Mouse (Mus musculus): ENCODE measurements around the gene Ank.

Gene Ank

GRCm38 (mm10) chr15:27612533-27613221, 146.2 kb downstream of the Ank start:
- peak; percentile 73 for DNase-seq

DNA sequence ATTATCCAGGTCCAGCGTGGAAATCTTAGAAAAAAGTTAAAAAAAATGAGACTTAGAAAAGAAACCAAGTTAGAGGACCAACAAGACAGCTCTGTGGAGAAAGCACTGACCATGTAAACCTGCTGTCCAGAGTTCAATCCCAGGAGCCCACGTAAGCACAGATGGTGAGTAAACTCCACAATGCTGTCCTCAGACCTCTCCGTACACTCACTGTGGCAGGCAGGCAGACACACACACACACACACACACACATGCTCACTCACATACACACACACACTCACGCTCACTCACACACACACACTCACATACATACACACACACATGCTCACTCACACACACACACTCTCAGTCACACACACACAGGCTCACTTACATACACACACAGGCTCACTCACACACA, 146.8 kb downstream of the Ank start:
- no peak for DNase-seq

DNA sequence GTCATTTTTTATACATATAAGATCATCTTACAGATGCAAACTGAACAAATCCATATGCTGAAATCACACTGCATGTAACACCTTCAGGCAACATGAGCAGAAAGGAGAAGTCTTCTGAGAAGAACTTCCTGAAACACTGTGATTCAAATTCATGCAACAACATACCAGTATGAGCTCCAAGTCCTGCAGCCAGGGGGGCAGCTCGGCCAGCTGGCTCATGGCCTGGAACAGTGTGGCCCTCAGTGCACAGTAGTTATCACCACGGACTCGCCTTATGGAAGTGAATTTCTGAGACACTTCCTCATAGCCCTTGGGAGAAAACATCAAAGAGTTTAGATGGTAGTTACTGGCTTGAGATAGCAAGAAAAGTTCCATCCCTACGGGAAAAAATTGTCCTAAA, 149.7 kb downstream of the Ank start:
- peak; percentile 56 for DNase-seq

DNA sequence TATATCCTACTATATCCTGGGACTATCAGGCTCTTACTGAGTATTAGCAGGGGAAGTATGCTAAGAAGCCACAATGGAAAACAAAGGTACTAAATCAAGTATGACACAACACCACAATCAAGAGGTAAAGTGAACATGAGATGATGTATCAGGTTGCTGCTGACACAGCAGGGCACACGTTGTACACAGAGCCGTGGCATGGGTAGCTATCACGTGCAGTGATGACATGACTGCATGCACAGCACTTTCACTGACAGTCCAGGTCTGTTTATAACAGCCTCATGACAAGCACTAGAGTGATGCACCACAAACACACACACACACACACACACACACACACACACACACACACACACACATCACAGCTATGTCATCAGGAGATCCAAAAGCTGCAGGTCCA, 150.8 kb downstream of the Ank start:
- DNase-seq: no peak

DNA sequence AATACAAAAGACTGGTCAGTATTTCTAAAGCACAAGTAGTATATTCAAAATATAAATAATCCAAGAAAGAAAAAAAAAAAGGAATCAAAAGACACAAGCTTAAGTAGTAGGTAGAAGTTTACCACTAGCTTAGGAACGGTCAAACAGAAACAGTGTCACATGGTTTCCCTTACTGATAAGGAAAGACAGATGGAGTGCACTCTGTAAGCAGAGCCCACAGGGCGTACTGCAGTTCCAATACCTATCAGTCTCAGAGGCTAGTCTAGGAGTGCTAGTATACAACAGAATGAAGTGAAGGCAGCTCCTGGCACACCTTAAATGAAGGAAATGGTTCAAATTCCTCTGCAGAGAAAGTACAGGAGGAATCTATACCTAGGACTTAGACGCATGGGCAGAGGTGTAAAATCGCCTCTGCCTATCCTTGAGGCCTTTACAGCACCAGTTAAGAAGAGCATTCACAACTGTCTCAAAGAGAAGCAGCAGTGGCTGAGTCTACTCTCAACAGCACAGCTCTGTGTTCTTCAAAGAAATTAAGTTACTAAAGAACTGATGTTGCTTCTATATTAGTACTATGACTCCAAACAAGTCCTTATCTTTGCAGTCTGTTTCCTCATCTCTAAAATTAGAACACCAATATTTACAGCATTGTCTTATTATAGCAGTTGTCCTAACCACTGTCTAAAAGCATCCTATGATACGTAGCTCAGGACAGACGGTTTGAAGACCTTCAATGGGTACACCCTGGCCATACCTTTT, 152.5 kb downstream of the Ank start:
- DNase-seq: no peak

- DNase-seq: no peak
Observed at GRCm38 (mm10) chr15:27619683-27620082, 153.2 kb downstream of the Ank start.

DNA sequence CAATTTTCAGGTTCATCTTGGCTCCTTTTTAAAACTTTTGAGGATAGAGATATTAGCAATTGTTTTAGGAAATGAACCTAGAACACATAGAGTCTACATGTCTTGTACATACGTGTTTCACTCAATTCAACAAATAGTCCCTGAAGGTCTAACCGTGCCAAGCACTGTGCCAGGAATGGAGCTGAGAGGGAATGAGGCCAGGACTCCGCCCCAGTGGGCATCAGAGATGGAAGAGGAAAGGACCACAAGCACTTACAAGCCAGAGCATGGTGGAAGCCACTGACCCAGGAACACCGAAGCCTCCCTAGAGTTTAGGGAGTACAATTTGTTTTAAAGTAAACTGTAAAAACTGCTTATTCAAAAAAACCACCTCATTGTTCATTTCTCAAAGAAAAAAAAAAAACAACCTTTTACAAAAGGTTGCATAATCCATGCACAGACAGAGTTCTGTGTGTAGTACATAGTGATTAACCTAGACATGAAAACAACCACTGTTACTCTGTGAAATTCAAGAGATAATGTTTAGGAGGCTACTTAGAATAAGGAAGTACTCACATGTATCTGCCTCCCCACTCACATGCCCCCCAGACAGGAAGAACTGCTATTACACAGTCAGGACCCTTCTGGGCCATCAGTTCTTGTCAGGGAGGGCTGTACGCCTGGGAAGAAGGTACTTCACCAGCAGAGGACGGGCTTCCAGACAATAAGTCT, 154.2 kb downstream of the Ank start:
- DNase-seq: no peak

DNA sequence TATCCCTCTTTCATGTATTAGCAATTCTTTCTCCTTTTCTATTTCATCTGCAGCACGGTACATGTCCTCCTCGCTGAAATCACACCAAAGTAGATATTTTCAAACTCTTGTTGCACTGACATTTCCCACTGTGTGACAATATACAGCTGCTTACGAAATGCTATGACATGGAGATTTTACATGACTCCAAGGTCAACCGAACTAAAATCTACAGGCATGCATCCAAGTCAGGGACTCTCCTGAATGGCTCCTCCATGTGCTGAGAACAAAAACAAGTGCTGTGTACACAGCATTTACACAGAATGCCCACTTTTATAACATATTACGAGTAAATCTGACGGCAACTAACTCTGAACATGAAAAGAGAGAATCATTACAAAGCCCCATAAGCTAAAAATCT, 156.8 kb downstream of the Ank start:
- DNase-seq: no peak

DNA sequence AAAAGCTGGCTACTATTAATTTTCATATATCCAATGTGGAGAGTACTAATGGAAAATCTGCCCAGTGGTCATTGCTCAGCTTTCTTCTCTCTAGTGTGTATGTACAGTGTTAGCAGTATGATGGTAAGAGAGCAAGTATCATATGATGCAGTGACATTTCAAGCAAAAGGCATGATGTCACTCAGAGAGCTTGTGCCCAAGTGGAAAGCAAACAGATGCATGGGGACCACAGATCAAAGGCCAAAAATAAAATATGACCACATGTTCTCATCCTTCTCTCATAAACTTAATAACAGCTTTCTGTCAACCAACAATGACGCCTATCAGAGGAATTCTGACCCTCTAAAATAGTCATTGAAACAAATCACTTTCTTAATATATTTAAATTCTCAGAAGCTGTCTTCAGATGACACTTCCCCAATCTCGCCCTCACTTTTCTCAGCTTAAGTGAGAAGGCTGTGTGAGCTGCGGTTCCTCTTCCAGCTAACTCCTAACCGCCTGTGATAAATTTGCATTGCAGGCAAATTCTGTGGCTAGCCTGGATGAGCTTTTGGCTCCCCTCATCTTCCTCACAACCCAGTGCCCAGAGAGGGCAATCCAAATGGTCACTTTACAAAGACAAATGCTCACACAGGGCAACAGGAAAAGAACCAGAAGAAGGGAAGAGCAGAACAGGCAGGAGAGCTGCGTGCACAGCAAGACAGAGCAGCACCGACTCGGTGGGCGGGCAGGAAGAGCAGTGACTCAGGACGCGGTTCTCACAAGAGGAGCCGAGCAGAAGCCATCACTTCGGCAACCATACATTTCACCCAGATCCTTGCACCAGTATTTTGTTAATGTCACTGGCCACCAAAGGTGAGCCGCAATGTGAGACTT, 158.8 kb downstream of the Ank start:
- DNase-seq: no peak

GRCm38 (mm10) chr15:27625890-27626255, 159.4 kb downstream of the Ank start:
- no peak for DNase-seq

DNA sequence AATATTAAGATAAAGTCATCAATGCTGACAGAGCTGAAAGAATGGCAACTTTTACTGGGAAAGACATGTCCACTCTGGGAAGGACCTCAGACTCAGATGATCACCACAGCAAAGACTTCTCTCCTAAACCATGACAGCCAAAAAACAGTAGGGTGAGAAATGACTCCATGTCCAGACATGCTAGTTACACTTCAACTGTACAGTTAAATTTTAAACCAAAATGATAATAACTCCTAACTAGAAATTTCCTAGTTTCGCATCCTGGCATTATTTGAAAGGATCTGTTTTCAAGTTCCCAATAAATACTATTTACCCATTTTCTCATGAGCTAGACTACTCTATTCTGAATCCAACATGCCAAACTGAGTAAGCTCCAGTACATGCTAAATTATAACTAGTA, 159.8 kb downstream of the Ank start:
- no peak for DNase-seq

GRCm38 (mm10) chr15:27627794-27628193, 161.3 kb downstream of the Ank start:
- DNase-seq: no peak

GRCm38 (mm10) chr15:27629046-27629445, 162.6 kb downstream of the Ank start:
- no peak for DNase-seq

DNA sequence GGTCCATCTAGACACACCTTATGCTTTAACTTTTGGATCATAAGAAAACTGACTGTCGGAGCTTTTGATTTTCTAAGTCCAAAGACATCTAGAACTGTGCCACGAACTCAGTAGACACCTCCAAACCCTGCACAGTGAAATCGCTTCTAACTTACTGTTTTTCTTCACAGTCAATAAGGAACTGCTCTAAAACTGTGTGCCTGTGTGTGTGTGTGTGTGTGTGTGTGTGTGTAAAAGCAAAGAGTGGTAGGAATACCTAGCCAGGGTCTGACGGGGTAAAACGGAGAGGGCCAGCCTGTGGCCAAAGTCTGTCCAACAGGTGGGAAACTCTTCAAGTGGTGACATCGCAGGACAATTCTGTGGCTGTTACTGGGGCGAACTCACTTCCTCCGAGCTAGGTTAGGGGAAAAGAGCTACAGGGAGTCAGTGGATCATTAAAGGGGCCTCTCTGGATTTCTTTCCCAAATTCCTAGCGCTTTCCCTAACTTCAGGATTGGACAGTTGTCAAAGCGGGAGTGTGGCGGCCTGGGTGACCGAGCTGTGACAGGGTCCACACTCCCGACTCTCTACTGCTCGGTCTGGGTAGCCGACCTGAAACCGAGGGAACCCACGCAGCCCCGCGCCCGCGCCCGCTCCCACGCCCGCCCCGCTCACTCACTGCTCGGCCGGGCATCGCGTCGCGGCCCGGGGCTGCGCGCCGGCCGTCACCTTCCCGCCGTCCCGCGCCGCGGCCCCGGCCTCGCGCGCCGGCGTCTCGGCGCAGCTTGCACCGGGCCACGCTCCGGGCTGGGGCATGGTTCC, 163.5 kb downstream of the Ank start:
- peak; percentile 18 for DNase-seq

GRCm38 (mm10) chr15:27630601-27631383, 164.3 kb downstream of the Ank start, which contains the start of gene Otulin:
Gene Otulin, minus strand, starts transcription at chr15:27630693.
- DNase-seq: peak; percentile 99

- DNase-seq: no peak
Observed at GRCm38 (mm10) chr15:27633941-27634900, 167.7 kb downstream of the Ank start.

DNA sequence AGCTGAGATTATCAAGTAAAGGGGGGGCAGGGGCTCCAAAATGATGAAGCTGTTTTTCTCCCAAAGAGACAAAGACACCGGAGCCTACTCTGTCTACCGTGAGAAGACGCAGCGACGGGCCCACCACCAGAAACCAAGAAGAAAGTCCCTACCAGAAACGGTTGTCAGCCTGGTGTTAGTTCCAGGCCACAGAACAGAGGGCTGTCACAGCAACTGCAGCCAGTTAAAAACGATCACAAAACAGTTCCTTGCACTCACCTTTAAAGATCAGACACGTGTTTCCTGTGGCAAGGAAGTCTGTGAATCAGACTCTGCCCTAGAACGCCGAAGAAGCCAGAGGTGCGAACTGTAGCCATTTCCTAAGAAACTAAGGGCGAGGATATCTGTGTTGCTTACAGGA, 174.7 kb downstream of the Ank start:
- DNase-seq: no peak

- peak; percentile 64 for DNase-seq
Observed at GRCm38 (mm10) chr15:27642895-27643294, 176.4 kb downstream of the Ank start.

All from lung, postnatal 10 days (tissue).